Mouse (Mus musculus) limb, embryonic 13.5 days (tissue): ENCODE measurements around the gene Olfr548-ps1. TPM values are rescaled to one million over a fixed set of nuclear protein-coding genes. Genes with fewer than 3 reads are reported as not detected.
"Not testable (repeated sequence)": the region's sequence is repeated elsewhere in the genome, so short reads cannot be mapped to it uniquely, and the experiment has no call there.

Source experiments
- ATAC-seq: fragments of 200-750 bp; cut with Nextera tagmentation; 2 replicates; pipeline ENCODE4 v1.8.0; 2017; ENCODE audit warnings: low read depth, moderate number of reproducible peaks, moderate TSS enrichment; ENCODE audit not compliant: low FRiP score
- H3K27ac ChIP-seq: fragments of 300-500 bp; sonication (generic); 2 replicates; pipeline ENCODE4 v1.5.1; 2015; ENCODE audit warnings: inconsistent platforms, mild to moderate bottlenecking, moderate library complexity
- H3K27me3 ChIP-seq: fragments of 300-500 bp; sonication (generic); 2 replicates; pipeline ENCODE4 v1.6.1; 2015; ENCODE audit warnings: mild to moderate bottlenecking, inconsistent platforms
- H3K36me3 ChIP-seq: fragments of 300-500 bp; sonication (generic); 2 replicates; pipeline ENCODE4 v1.6.1; 2015; ENCODE audit warnings: inconsistent platforms, mild to moderate bottlenecking, moderate library complexity
- H3K4me1 ChIP-seq: fragments of 300-500 bp; sonication (generic); 2 replicates; pipeline ENCODE4 v1.6.1; 2015; ENCODE audit warnings: inconsistent platforms
- H3K4me2 ChIP-seq: fragments of 300-500 bp; sonication (generic); replicated peaks from 2 replicates; pipeline ENCODE4 v1.6.1; 2015; ENCODE audit warnings: inconsistent platforms, mild to moderate bottlenecking, moderate library complexity
- H3K4me3 ChIP-seq: fragments of 300-500 bp; sonication (generic); 2 replicates; pipeline ENCODE4 v1.5.1; 2015; ENCODE audit warnings: moderate library complexity, mild to moderate bottlenecking, inconsistent platforms
- H3K9ac ChIP-seq: fragments of 300-500 bp; sonication (generic); 2 replicates; pipeline ENCODE4 v1.6.1; 2015; ENCODE audit warnings: mild to moderate bottlenecking, inconsistent platforms
- H3K9me3 ChIP-seq: fragments of 300-500 bp; sonication (generic); 2 replicates; pipeline ENCODE4 v1.6.1; 2016; ENCODE audit warnings: inconsistent platforms
- WGBS: fragments of 180-500 bp; shearing (Covaris S2); methylation state at CpG from one replicate; pipeline ENCODE4 v1.1.7; 2015; 5-methylcytosine and 5-hydroxymethylcytosine counted together
- polyA plus RNA-seq: library from polyadenylated mRNA; unstranded; fragments of >200 nt; fragmentation: Nextera tagmentation; extraction: Ambion mirVana; gene quantifications from 2 replicates; pipeline ENCODE4 v1.2.1, GENCODE M21; 2015

Olfr548-ps1 gene
- not detected in 2 replicates for polyA plus RNA-seq

DNA sequence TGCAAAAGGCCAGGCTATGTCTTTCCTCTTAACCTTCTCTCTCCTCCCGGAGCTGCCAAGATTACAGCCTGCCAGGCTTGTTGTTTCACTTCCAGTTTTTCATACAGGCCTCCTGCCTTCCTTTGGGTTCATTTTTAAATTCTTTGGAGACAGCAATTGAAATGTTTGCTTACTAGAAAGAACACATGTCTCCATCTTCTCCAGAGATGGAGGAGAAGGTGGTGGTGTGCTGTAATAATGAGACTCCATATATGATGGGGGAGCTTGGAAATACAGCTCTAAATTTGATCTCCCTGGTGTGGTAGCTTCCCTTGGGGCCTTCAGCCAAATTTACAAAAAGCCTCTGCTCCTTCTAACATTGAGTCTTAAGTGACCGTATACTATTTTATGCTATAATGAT, at the start of gene Olfr548-ps1:
TSS of gene Olfr548-ps1 (plus strand) at position 301 of the 400 bp plus-strand sequence.
- H3K9me3 ChIP-seq = no peaks in the 10 kb centered on the region
- H3K4me2 ChIP-seq = no peak within 1 kb of the TSS
- no peaks in the 10 kb centered on the region for H3K4me1 ChIP-seq
- no peaks in the 10 kb centered on the region for H3K27me3 ChIP-seq
- H3K9ac ChIP-seq = no peak within 1 kb of the TSS
- 77% methylated on average over 2 of the region's 2 CpGs for WGBS
- no peak within 1 kb of the TSS for H3K4me3 ChIP-seq
- no peaks in the 10 kb centered on the region for H3K36me3 ChIP-seq
- ATAC-seq = no peak
- H3K27ac ChIP-seq = no peak within 1 kb of the TSS

DNA sequence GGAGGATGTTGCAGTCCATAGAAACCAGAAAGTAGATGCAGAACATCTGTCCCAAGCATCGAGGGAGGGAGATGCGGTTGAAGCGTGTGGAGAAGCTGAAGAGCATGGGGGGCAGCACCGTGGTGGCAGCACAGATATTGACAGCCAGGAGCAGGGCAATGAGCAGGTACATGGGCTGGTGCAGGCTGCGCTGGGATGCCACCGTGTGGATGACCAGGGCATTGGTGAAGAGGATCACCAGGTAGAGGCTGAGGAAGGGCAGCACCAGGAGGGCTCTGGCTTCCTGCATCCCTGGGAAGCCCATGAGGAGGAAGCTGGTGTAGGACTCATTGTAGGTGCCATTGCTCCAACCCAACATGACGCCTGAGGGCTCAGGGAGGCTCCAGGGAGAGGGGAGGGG, 46.3 kb upstream of the Olfr548-ps1 start:
- not testable (repeated sequence) for H3K36me3 ChIP-seq, ATAC-seq, H3K4me2 ChIP-seq, H3K4me1 ChIP-seq, H3K9me3 ChIP-seq, H3K9ac ChIP-seq, H3K27ac ChIP-seq, H3K27me3 ChIP-seq, H3K4me3 ChIP-seq
- 41% methylated on average over 7 of the region's 7 CpGs for WGBS

DNA sequence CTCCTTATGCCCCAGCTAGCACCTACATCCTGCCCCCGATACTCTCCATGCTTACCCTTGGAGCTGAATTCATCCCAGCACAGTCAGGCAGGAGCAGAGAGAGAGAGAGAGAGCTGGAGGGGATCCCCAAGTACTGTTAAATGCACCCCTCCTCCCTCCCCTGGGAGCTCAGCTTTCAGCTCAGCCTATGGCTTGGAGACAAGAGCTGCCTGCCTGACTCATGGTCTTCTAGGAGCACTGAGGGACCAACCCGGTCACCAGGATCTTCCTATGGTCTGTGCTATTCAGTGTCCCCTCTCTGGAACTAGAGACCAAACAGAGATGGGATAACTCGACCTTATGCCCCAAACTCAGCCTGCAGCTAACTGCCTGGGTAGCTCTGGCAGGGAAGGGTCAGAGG, 41.2 kb upstream of the Olfr548-ps1 start, which contains the start of gene Olfr545:
TSS of gene Olfr545 (minus strand) at position 101 of the 400 bp plus-strand sequence.
- WGBS = 70% methylated on average over 3 of the region's 3 CpGs
- H3K4me2 ChIP-seq = no peak within 1 kb of the TSS

DNA sequence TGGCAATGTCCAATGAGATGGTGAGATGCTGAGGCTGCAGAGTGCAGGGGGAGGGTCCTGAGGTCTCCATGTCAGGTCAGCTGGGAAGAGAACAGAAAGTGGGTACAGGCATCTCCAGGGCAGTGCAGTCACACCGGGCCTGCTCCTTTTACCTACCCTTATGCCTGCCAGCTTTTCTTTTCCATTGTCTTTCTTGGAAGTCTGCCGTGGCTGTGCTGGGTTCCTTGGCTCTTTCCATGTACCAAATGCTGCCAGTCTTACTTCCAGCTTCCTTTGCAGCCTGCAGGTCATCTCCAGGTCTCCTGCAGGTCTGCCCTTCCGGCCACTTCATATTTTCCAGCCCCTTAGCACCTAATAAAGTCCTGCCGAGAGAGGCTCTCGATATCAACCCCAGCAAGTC, 38.7 kb upstream of the Olfr548-ps1 start:
- Histone ChIP-seq H3K9ac (no peak overlapping the region), H3K4me3 (no peak overlapping the region), H3K4me1 (no peaks in the 10 kb centered on the region), H3K36me3 (no peaks in the 10 kb centered on the region), H3K27ac (no peak overlapping the region), H3K9me3 (no peaks in the 10 kb centered on the region), H3K27me3 (no peaks in the 10 kb centered on the region), H3K4me2 (no peak overlapping the region)
- ATAC-seq = no peak
- 54% methylated on average over 5 of the region's 5 CpGs for WGBS

More for the DNA sequence above, 41.2 kb upstream of the Olfr548-ps1 start, which contains the start of gene Olfr545:
- Histone ChIP-seq H3K27ac (no peak within 1 kb of the TSS), H3K4me1 (no peaks in the 10 kb centered on the region), H3K9me3 (no peaks in the 10 kb centered on the region), H3K27me3 (no peaks in the 10 kb centered on the region), H3K9ac (no peak within 1 kb of the TSS), H3K36me3 (no peaks in the 10 kb centered on the region), H3K4me3 (no peak within 1 kb of the TSS)
- ATAC-seq = no peak

DNA sequence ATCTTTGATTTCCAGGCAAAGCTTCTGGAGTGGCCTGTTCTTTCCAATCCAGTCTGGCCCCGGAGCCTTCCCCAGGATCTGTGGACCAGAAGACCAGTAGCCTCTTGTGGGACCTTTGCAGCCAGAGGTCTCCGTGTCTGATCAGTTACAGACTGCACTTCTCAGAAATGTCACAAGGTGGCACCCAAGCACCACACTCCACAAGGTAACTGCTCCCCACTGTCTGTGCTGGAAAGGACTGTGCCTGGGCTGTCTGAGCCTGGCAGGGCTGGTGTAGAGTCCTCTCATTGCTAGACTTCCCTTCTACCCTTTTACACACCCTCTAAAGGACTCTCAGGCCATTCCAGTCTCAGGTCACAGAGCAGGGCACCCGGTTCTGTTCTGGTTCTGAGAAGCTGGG, 33.8 kb upstream of the Olfr548-ps1 start:
- H3K9ac ChIP-seq = no peak overlapping the region
- H3K4me2 ChIP-seq = no peak overlapping the region
- no peaks in the 10 kb centered on the region for H3K36me3 ChIP-seq
- ATAC-seq = peak; percentile 64
- no peak overlapping the region for H3K4me3 ChIP-seq
- H3K27ac ChIP-seq = no peak overlapping the region
- H3K4me1 ChIP-seq = no peaks in the 10 kb centered on the region
- WGBS = 38% methylated on average over 3 of the region's 3 CpGs
- peaks cover 3% of the 10 kb centered on the region for H3K27me3 ChIP-seq
- H3K9me3 ChIP-seq = no peaks in the 10 kb centered on the region

DNA sequence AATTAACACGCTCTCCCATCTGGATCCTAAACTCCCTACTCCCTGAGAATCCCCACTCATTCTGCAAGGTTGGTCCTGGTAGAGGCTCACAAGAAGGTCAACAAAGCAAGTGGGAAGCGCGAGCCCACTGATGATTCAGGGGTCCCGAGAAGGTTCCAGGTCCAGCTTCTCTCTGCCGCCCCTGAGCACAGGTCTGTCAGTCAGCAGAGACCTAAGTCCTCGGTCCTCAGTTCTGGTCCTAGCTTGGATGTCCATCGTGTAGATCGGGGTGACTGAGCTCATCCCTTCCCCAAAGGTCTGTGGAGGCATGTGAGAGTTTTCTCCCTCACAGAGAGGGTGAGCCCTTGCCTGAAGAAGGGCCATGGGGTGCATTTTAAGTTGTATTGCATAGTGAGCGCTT, 32.6 kb upstream of the Olfr548-ps1 start:
- no peak overlapping the region for H3K4me2 ChIP-seq
- no peaks in the 10 kb centered on the region for H3K9me3 ChIP-seq
- ATAC-seq = no peak
- no peaks in the 10 kb centered on the region for H3K4me1 ChIP-seq
- H3K36me3 ChIP-seq = no peaks in the 10 kb centered on the region
- H3K9ac ChIP-seq = no peak overlapping the region
- no peak overlapping the region for H3K4me3 ChIP-seq
- 89% methylated on average over 9 of the region's 9 CpGs for WGBS
- peaks cover 14% of the 10 kb centered on the region for H3K27me3 ChIP-seq
- no peak overlapping the region for H3K27ac ChIP-seq

DNA sequence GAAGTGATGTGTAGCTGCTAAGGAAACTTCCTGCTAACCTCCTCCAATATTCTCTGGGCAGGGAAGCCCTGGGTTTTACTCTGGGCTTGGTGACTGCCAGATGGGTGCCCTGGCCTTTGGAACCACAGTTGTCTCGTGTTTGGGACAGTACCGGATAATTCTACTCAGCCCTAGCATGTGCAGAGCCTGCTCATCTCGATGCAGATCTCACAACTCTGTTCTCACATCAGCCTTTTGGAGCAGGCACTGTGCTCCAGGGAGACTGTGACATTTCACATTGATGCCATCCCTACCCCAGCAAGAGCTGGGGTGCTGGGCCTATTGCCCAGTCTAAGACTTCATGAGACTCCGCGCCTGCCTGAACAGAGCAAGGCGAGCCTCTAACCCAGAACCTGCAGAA, 32.0 kb upstream of the Olfr548-ps1 start:
- Histone ChIP-seq H3K9ac (no peak overlapping the region), H3K27me3 (peaks cover 14% of the 10 kb centered on the region), H3K9me3 (no peaks in the 10 kb centered on the region), H3K4me3 (no peak overlapping the region), H3K4me2 (no peak overlapping the region), H3K27ac (no peak overlapping the region), H3K36me3 (no peaks in the 10 kb centered on the region), H3K4me1 (no peaks in the 10 kb centered on the region)
- 88% methylated on average over 6 of the region's 6 CpGs for WGBS
- no peak for ATAC-seq

DNA sequence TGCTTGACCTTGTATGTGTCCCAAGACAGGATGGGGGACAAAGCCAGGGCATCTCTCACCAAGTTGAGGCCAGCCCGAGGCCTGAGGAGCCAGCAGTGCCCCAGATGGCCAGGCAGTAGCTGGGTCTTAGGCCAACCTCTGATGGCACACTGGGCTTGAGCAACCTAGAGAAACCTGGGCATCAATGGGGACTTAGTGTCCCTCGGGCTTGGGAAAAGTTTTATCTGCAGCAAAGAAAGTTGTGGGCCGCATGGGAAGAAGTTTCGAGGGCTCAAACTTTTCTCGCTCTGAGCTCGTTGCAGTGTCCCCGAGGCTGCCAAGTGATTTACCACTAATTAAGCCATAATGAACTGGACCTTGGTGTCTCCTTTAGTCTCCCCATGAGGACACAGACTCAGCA, 31.0 kb upstream of the Olfr548-ps1 start:
- ATAC-seq = no peak
- WGBS = 56% methylated on average over 7 of the region's 7 CpGs
- no peaks in the 10 kb centered on the region for H3K36me3 ChIP-seq

DNA sequence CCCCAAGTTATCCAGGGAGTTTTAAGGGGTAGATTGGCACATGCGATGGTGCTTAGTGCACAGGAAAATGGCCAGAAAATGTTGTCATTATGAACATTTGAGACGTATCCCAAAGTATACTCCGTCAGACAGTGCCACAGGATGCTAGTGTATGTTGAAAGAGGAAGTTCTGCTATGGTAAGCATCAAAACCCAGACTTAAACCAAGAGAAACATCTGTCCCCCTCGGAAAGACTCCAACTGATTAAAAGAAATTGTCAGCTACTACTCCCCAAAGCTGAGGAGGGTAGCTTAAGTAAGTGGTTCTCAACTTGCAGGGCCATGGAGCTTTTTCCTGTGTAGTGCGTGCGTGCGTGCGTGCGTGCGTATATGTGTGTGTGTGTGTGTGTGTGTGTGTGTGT, 28.8 kb upstream of the Olfr548-ps1 start:
- ATAC-seq = no peak
- Histone ChIP-seq H3K9me3 (no peaks in the 10 kb centered on the region), H3K27ac (no peak overlapping the region), H3K27me3 (peaks cover 35% of the 10 kb centered on the region), H3K4me2 (no peak overlapping the region), H3K9ac (no peak overlapping the region), H3K4me1 (peaks cover 8% of the 10 kb centered on the region), H3K4me3 (no peak overlapping the region), H3K36me3 (no peaks in the 10 kb centered on the region)
- WGBS = 89% methylated on average over 10 of the region's 10 CpGs

More for the DNA sequence above, 31.0 kb upstream of the Olfr548-ps1 start:
- Histone ChIP-seq H3K9me3 (no peaks in the 10 kb centered on the region), H3K4me1 (no peaks in the 10 kb centered on the region), H3K4me3 (no peak overlapping the region), H3K4me2 (no peak overlapping the region), H3K9ac (no peak overlapping the region), H3K27ac (no peak overlapping the region), H3K27me3 (peaks cover 25% of the 10 kb centered on the region)

DNA sequence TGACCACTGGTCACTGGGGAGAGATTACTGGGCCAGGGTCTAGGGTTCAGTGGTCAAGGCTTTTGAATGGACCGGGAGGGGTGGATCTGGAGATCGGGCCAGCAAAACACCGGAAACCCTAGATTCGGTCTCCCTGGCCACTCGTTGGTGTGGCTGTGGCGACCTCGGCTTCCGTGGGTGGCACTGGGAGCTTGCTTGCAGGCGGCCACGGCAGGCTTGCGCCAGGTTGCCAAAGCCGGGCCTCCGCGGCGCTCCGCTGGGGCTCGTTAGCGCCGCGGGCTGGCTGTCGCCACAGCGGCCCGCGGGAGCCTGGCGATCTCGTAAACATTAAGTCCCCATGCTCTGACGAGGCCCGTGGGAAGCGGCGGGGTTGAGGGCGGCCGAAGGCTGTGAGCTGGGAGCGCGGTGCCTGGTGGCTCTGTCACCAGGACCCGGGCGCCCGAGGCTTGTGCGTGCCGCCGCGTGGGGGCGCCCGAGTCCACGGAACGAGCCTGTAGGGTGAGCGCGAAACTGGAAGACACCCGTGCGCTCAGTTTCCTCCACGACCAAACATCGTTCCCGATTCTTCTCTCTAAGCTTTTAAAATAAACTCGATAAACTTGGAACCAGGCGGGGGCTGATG, 27.8 kb upstream of the Olfr548-ps1 start:
- peak overlapping the region; percentile 71 for H3K9ac ChIP-seq
- peaks cover 10% of the 10 kb centered on the region for H3K4me1 ChIP-seq
- 1% methylated on average over 54 of the region's 54 CpGs for WGBS
- ATAC-seq = peak; percentile 92
- H3K9me3 ChIP-seq = no peaks in the 10 kb centered on the region
- H3K27me3 ChIP-seq = peaks cover 35% of the 10 kb centered on the region
- no peak overlapping the region for H3K27ac ChIP-seq
- H3K36me3 ChIP-seq = no peaks in the 10 kb centered on the region
- peak overlapping the region; percentile 87 for H3K4me2 ChIP-seq
- H3K4me3 ChIP-seq = peak overlapping the region; percentile 52

DNA sequence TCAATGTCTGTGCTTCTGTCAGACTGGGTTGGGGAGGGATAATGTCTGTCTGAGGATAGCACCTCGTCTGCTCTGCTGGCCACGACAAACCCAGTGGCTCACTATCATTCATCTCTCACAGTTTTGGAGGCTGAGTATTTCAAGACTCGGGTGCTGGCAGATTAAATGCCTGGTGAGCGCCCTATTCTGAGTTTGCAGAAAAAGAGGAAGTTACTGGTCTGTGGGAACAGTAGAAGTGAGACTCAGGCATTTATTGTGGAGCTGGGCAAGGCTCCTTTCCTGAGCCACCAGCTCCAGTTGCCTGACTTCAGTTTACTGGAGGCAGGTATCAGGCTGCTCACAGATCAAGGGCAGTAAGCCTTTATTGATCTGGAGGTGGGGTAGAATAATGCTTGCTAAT, 26.6 kb upstream of the Olfr548-ps1 start:
- no peak overlapping the region for H3K4me3 ChIP-seq

DNA sequence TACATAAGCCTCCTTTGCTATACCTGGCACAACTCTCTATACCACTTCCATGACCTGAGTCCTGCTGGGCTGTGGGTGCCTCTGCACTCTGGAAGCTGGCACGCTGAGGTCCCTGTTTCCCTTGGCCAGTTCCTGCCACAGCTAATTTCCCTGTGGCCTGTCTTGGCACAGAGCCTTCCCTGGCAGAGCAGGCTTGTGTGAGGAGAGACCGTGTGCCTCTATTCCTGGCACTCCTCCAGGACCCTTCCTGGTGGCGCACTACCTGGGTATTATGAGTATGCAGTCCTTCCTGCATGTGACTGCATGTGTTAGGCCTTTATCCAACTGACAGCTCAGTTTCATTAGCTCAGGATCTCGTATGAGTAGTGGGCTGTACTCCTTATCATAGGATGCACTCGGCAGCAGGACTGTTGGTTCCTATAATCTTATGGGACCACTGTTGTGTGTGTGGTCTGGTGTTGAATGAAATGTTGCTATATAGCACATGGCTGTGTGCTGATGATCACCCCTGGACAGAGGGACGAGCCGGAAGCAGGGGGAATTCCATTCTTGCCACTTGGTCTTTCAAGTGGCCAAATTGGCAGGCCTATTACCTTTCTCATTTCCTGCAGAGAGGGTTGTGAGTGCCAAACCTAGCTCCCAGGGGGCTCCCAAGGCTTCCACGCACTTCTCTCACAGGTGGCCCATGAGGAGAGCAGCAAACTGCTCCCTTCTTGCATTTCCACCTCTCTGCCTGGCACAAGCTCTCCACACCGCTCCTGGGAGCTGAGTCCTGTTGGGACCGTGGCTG, 24.2 kb upstream of the Olfr548-ps1 start:
- Histone ChIP-seq H3K27me3 (peaks cover 35% of the 10 kb centered on the region), H3K9ac (no peak overlapping the region), H3K9me3 (no peaks in the 10 kb centered on the region), H3K4me1 (peaks cover 10% of the 10 kb centered on the region), H3K4me3 (no peak overlapping the region), H3K36me3 (no peaks in the 10 kb centered on the region), H3K27ac (no peak overlapping the region), H3K4me2 (no peak overlapping the region)
- no peak for ATAC-seq
- 50% methylated on average over 10 of the region's 10 CpGs for whole genome bisulfite sequencing

More for the DNA sequence above, 26.6 kb upstream of the Olfr548-ps1 start:
- Histone ChIP-seq H3K36me3 (no peaks in the 10 kb centered on the region), H3K9ac (no peak overlapping the region), H3K27me3 (peaks cover 35% of the 10 kb centered on the region), H3K27ac (no peak overlapping the region), H3K9me3 (no peaks in the 10 kb centered on the region), H3K4me2 (no peak overlapping the region), H3K4me1 (peaks cover 10% of the 10 kb centered on the region)
- ATAC-seq = no peak
- 61% methylated on average over 4 of the region's 4 CpGs for WGBS
